Mouse (Mus musculus) embryonic facial prominence, embryonic 15.5 days (tissue): Measurements from ENCODE around the gene Gm10799. TPM values are rescaled to one million over a fixed set of nuclear protein-coding genes. Genes with fewer than 3 reads are reported as not detected.

Experiments
- polyA plus RNA-seq: library from polyadenylated mRNA; unstranded; fragments of >200 nt; fragmentation: Nextera tagmentation; extraction: Ambion mirVana; gene quantifications from 2 replicates; pipeline ENCODE4 v1.2.1, GENCODE M21; 2015

Gene Gm10799
- polyA plus RNA-seq, 1 experiment from 2014 or later = not detected

Other genes with a start within 250 kb of the Gm10799 start
- 18.6 and 20.8 TPM in 2 replicates for gene Lmo2, start 110.6 kb downstream of the Gm10799 start, polyA plus RNA-seq
- 51.3 and 53.8 TPM in 2 replicates for gene Fbxo3, start 40.8 kb downstream of the Gm10799 start, polyA plus RNA-seq
- 2.4 and 2.7 TPM in 2 replicates for gene 4931422A03Rik, start 40.2 kb downstream of the Gm10799 start, polyA plus RNA-seq
- gene Gm10912, start 2.7 kb downstream of the Gm10799 start, polyA plus RNA-seq = 0.09 TPM in 1 of 2 replicates, not detected in the other
- 5.5 and 6.1 TPM in 2 replicates for gene Cd59b, start 1.3 kb upstream of the Gm10799 start, polyA plus RNA-seq
- 23.6 and 27.4 TPM in 2 replicates for gene Cd59a, start 27.3 kb upstream of the Gm10799 start, polyA plus RNA-seq
- 0.21 TPM in 1 of 2 replicates, not detected in the other for gene A930018P22Rik, start 54.2 kb upstream of the Gm10799 start, polyA plus RNA-seq